Mouse (Mus musculus): ENCODE data around the gene Cyp2w1. TPM values are rescaled to one million over a fixed set of nuclear protein-coding genes. Genes with fewer than 3 reads are reported as not detected.

The Cyp2w1 gene
- polyA plus RNA-seq (2015; fragmentation: Nextera tagmentation; extraction: Ambion mirVana): not detected in 2 replicates

GRCm38 (mm10) chr5:139352317-139352716 is at the start of gene Cyp2w1:
Cyp2w1 (plus strand) TSS chr5:139352617.

GRCm38 (mm10) chr5:139325395-139325966 is 26.9 kb upstream of the Cyp2w1 start, which contains the start of gene Adap1:
Adap1 (minus strand) TSS chr5:139325622.

GRCm38 (mm10) chr5:139351134-139351533 is 1.3 kb upstream of the Cyp2w1 start, which contains the start of gene Cox19:
Cox19 (minus strand) TSS chr5:139351418.

GRCm38 (mm10) chr5:139377468-139378270 is 25.3 kb downstream of the Cyp2w1 start, which contains the start of gene Gpr146:
Gpr146 (plus strand) TSS chr5:139377697.

GRCm38 (mm10) chr5:139404801-139405401 is 52.5 kb downstream of the Cyp2w1 start, which contains the start of gene C130050O18Rik:
C130050O18Rik (plus strand) TSS chr5:139405280.

MicroRNAs encoded within 50 kb of the gene (microRNA counts, 519-probe panel; counts per million panel counts)
- microRNA mmu-miR-339-3p: 88.3 counts per million
- 88.3 counts per million for microRNA mmu-miR-339-5p

Other genes starting within 250 kb of the Cyp2w1 start
- 3.9 and 5.0 TPM in 2 replicates for gene Prkar1b, start 202.6 kb upstream of the Cyp2w1 start, polyA plus RNA-seq (2015; fragmentation: Nextera tagmentation; extraction: Ambion mirVana)
- 1.9 and 2.2 TPM in 2 replicates for gene Dnaaf5, start 202.4 kb upstream of the Cyp2w1 start, polyA plus RNA-seq (2015; fragmentation: Nextera tagmentation; extraction: Ambion mirVana)
- gene Sun1, start 152.0 kb upstream of the Cyp2w1 start, polyA plus RNA-seq (2015; fragmentation: Nextera tagmentation; extraction: Ambion mirVana): 23.6 and 26.7 TPM in 2 replicates
- gene Get4, start 100.3 kb upstream of the Cyp2w1 start, polyA plus RNA-seq (2015; fragmentation: Nextera tagmentation; extraction: Ambion mirVana): 160 and 187 TPM in 2 replicates
- gene Adap1, start 27.0 kb upstream of the Cyp2w1 start, polyA plus RNA-seq (2015; fragmentation: Nextera tagmentation; extraction: Ambion mirVana): 5.7 and 8.0 TPM in 2 replicates
- gene Cox19, start 1.2 kb upstream of the Cyp2w1 start, polyA plus RNA-seq (2015; fragmentation: Nextera tagmentation; extraction: Ambion mirVana): 51.9 and 58.0 TPM in 2 replicates
- 21.5 and 24.2 TPM in 2 replicates for gene Gpr146, start 25.1 kb downstream of the Cyp2w1 start, polyA plus RNA-seq (2015; fragmentation: Nextera tagmentation; extraction: Ambion mirVana)
- gene C130050O18Rik, start 52.7 kb downstream of the Cyp2w1 start, polyA plus RNA-seq (2015; fragmentation: Nextera tagmentation; extraction: Ambion mirVana): 3.1 and 5.5 TPM in 2 replicates
- 0.46 and 0.72 TPM in 2 replicates for gene Gper1, start 70.5 kb downstream of the Cyp2w1 start, polyA plus RNA-seq (2015; fragmentation: Nextera tagmentation; extraction: Ambion mirVana)
- 23.7 and 26.7 TPM in 2 replicates for gene 3110082I17Rik, start 107.9 kb downstream of the Cyp2w1 start, polyA plus RNA-seq (2015; fragmentation: Nextera tagmentation; extraction: Ambion mirVana)
- gene Zfand2a, start 131.9 kb downstream of the Cyp2w1 start, polyA plus RNA-seq (2015; fragmentation: Nextera tagmentation; extraction: Ambion mirVana): 3.1 and 3.3 TPM in 2 replicates
- gene Uncx, start 190.9 kb downstream of the Cyp2w1 start, polyA plus RNA-seq (2015; fragmentation: Nextera tagmentation; extraction: Ambion mirVana): not detected in 2 replicates